Mouse (Mus musculus): ENCODE measurements around the gene Mia. TPM values are rescaled to one million over a fixed set of nuclear protein-coding genes. Genes with fewer than 3 reads are reported as not detected.

The Mia gene
- total and polyA plus RNA-seq, 2 experiments from 2014 or later, result 17.4 to 32.8 TPM

- H3K4me2 ChIP-seq (ENCODE audit: low read depth), result peak overlapping the region; percentile 59
- DNase-seq (no peak), ATAC-seq (no peak)
- H3K9ac ChIP-seq, result peak overlapping the region; percentile 66
- TF ChIP-seq CTCF (IDR thresholded peaks at IDR 0.05; ENCODE audit: low read depth), result no peak
- peak overlapping the region; percentile 90 for H3K27ac ChIP-seq (ENCODE audit: low read depth, low read length)
- H3K4me1 ChIP-seq (ENCODE audit: insufficient read depth), result peaks cover 4% of the 10 kb centered on the region; the same call in 1 of the 2 replicates
- no peaks in the 10 kb centered on the region for H3K27me3 ChIP-seq (ENCODE audit: insufficient read depth, low read length)
- peaks cover 21% of the 10 kb centered on the region for H3K36me3 ChIP-seq (ENCODE audit: insufficient read depth)
- H3K4me3 ChIP-seq (ENCODE audit: low read depth, low read length), result peak overlapping the region; percentile 78
- H3K9me3 ChIP-seq (ENCODE audit: low read length), result no peaks in the 10 kb centered on the region
- WGBS, result 19% methylated on average over 4 of the region's 4 CpGs
These were observed 3.0 kb downstream of the Mia start for GRCm38 (mm10) chr7:27177942-27178323.

- Histone ChIP-seq H3K4me1 (ENCODE audit: insufficient read depth) (peaks cover 4% of the 10 kb centered on the region; the same call in 1 of the 2 replicates), H3K4me3 (ENCODE audit: low read depth, low read length) (no peak overlapping the region), H3K4me2 (ENCODE audit: low read depth) (no peak overlapping the region), H3K9ac (no peak overlapping the region), H3K9me3 (ENCODE audit: low read length) (no peaks in the 10 kb centered on the region), H3K27ac (ENCODE audit: low read depth, low read length) (no peak overlapping the region), H3K36me3 (ENCODE audit: insufficient read depth) (peaks cover 38% of the 10 kb centered on the region), H3K27me3 (ENCODE audit: insufficient read depth, low read length) (no peaks in the 10 kb centered on the region)
- DNase-seq (no peak), ATAC-seq (no peak)
- WGBS, result 94% methylated on average over 7 of the region's 7 CpGs
- TF ChIP-seq CTCF (IDR thresholded peaks at IDR 0.05; ENCODE audit: low read depth), result no peak
These were observed 6.1 kb downstream of the Mia start for GRCm38 (mm10) chr7:27174896-27175295.

GRCm38 (mm10) chr7:27174496-27174895, 6.5 kb downstream of the Mia start:
- Histone ChIP-seq H3K4me2 (ENCODE audit: low read depth) (no peak overlapping the region), H3K9ac (no peak overlapping the region), H3K27ac (ENCODE audit: low read depth, low read length) (no peak overlapping the region), H3K36me3 (ENCODE audit: insufficient read depth) (peaks cover 38% of the 10 kb centered on the region), H3K4me1 (ENCODE audit: insufficient read depth) (peaks cover 4% of the 10 kb centered on the region; the same call in 1 of the 2 replicates), H3K4me3 (ENCODE audit: low read depth, low read length) (no peak overlapping the region), H3K9me3 (ENCODE audit: low read length) (no peaks in the 10 kb centered on the region), H3K27me3 (ENCODE audit: insufficient read depth, low read length) (no peaks in the 10 kb centered on the region)
- 96% methylated on average over 15 of the region's 15 CpGs for WGBS
- DNase-seq (no peak), ATAC-seq (no peak)
- no peak for TF ChIP-seq CTCF (IDR thresholded peaks at IDR 0.05; ENCODE audit: low read depth)

GRCm38 (mm10) chr7:27170981-27171380, 10.0 kb downstream of the Mia start:
- Histone ChIP-seq H3K9ac (no peak overlapping the region), H3K4me1 (ENCODE audit: insufficient read depth) (no peaks in the 10 kb centered on the region; the same call in 1 of the 2 replicates), H3K9me3 (ENCODE audit: low read length) (no peaks in the 10 kb centered on the region), H3K4me3 (ENCODE audit: low read depth, low read length) (no peak overlapping the region), H3K27me3 (ENCODE audit: insufficient read depth, low read length) (no peaks in the 10 kb centered on the region), H3K36me3 (ENCODE audit: insufficient read depth) (peaks cover 38% of the 10 kb centered on the region), H3K4me2 (ENCODE audit: low read depth) (no peak overlapping the region), H3K27ac (ENCODE audit: low read depth, low read length) (no peak overlapping the region)
- no peak for TF ChIP-seq CTCF (IDR thresholded peaks at IDR 0.05; ENCODE audit: low read depth)
- ATAC-seq, result no peak
- no peak for DNase-seq
- WGBS, result 88% methylated on average over 3 of the region's 3 CpGs

GRCm38 (mm10) chr7:27168371-27168770, 12.6 kb downstream of the Mia start:
- no peak for TF ChIP-seq CTCF (IDR thresholded peaks at IDR 0.05; ENCODE audit: low read depth)
- WGBS, result 95% methylated on average over 5 of the region's 5 CpGs
- H3K4me1 ChIP-seq (ENCODE audit: insufficient read depth), result peaks cover 16% of the 10 kb centered on the region
- H3K27ac ChIP-seq (ENCODE audit: low read depth, low read length), result no peak overlapping the region
- H3K36me3 ChIP-seq (ENCODE audit: insufficient read depth), result peaks cover 34% of the 10 kb centered on the region
- no peaks in the 10 kb centered on the region for H3K9me3 ChIP-seq (ENCODE audit: low read length)
- no peak overlapping the region for H3K9ac ChIP-seq
- no peaks in the 10 kb centered on the region for H3K27me3 ChIP-seq (ENCODE audit: insufficient read depth, low read length)
- H3K4me2 ChIP-seq (ENCODE audit: low read depth), result no peak overlapping the region
- H3K4me3 ChIP-seq (ENCODE audit: low read depth, low read length), result no peak overlapping the region
- DNase-seq (no peak), ATAC-seq (no peak)

- 69% methylated on average over 11 of the region's 11 CpGs for WGBS
- Histone ChIP-seq H3K36me3 (ENCODE audit: insufficient read depth) (peaks cover 26% of the 10 kb centered on the region), H3K4me3 (ENCODE audit: low read depth, low read length) (peak overlapping the region; percentile 90), H3K27ac (ENCODE audit: low read depth, low read length) (peak overlapping the region; percentile 97), H3K4me1 (ENCODE audit: insufficient read depth) (peaks cover 20% of the 10 kb centered on the region), H3K9me3 (ENCODE audit: low read length) (no peaks in the 10 kb centered on the region), H3K4me2 (ENCODE audit: low read depth) (peak overlapping the region; percentile 75), H3K9ac (peak overlapping the region; percentile 92), H3K27me3 (ENCODE audit: insufficient read depth, low read length) (no peaks in the 10 kb centered on the region)
- ATAC-seq (no peak), DNase-seq (no peak)
- no peak for TF ChIP-seq CTCF (IDR thresholded peaks at IDR 0.05; ENCODE audit: low read depth)
These were observed 13.4 kb downstream of the Mia start for GRCm38 (mm10) chr7:27167475-27168094.

- DNase-seq, result peak; percentile 95
- H3K9me3 ChIP-seq (ENCODE audit: low read length), result no peaks in the 10 kb centered on the region
- 2% methylated on average over 57 of the region's 61 CpGs for WGBS
These were observed 14.1 kb downstream of the Mia start, which contains the start of gene Egln2 for GRCm38 (mm10) chr7:27166614-27167474. Egln2 (minus strand) TSS chr7:27166802.

More at GRCm38 (mm10) chr7:27166614-27167474, 14.1 kb downstream of the Mia start, which contains the start of gene Egln2:
- Histone ChIP-seq H3K27ac (ENCODE audit: low read depth, low read length) (peak within 1 kb of the TSS; percentile 97), H3K27me3 (ENCODE audit: insufficient read depth, low read length) (no peaks in the 10 kb centered on the region), H3K4me2 (ENCODE audit: low read depth) (peak within 1 kb of the TSS; percentile 75), H3K36me3 (ENCODE audit: insufficient read depth) (peaks cover 20% of the 10 kb centered on the region), H3K9ac (peak within 1 kb of the TSS; percentile 92), H3K4me3 (ENCODE audit: low read depth, low read length) (peak within 1 kb of the TSS; percentile 90), H3K4me1 (ENCODE audit: insufficient read depth) (peaks cover 20% of the 10 kb centered on the region)
- ATAC-seq, result peak; percentile 86
- no peak for TF ChIP-seq CTCF (IDR thresholded peaks at IDR 0.05; ENCODE audit: low read depth)
